Mouse (Mus musculus) splenic B cell, adult 2 months (primary cell): Measurements from ENCODE around the gene Ankub1.
A peak's percentile ranks its signal among the peaks of the same experiment; 100 is the strongest.

Experiments
- DNase-seq: peaks from one replicate; pipeline ENCODE4 v3.0.0-alpha.2; 2011; ENCODE audit warnings: low read depth, low spot score
- H3K27me3 ChIP-seq: 2 replicates; pipeline ENCODE4 v1.6.1; 2012; ENCODE audit warnings: mild to moderate bottlenecking, low read length, moderate library complexity, mixed read lengths; ENCODE audit not compliant: control insufficient read depth, poor library complexity, insufficient read depth, severe bottlenecking
- H3K36me3 ChIP-seq: 2 replicates; pipeline ENCODE4 v1.6.1; 2012; ENCODE audit warnings: mild to moderate bottlenecking, low read length, moderate library complexity, mixed read lengths; ENCODE audit not compliant: control insufficient read depth, poor library complexity, insufficient read depth, severe bottlenecking

The Ankub1 gene

DNA sequence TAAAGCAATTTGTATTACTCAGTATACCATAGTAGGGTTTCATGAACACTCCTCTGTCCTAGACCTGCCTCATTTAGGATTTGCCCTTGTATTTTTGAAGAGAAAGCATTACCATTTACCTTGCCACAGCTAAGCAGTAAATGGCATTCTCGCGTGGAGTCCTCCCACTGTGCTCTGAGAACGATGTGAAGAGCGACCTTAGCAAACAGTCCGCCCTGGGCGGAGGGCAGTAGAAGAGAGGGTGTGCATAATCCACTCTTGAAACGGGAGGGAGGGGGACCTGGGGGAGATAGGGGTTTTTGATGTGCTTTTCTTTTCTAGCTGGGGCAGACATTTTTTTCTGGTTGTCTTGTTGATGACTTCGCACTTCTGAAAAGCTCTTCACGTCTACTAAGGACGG lies 27.9 kb downstream of the Ankub1 start:
- Histone ChIP-seq H3K36me3 (no peaks in the 10 kb centered on the region), H3K27me3 (no peaks in the 10 kb centered on the region; the same call in 1 of the 2 replicates)
- DNase-seq, result no peak

DNA sequence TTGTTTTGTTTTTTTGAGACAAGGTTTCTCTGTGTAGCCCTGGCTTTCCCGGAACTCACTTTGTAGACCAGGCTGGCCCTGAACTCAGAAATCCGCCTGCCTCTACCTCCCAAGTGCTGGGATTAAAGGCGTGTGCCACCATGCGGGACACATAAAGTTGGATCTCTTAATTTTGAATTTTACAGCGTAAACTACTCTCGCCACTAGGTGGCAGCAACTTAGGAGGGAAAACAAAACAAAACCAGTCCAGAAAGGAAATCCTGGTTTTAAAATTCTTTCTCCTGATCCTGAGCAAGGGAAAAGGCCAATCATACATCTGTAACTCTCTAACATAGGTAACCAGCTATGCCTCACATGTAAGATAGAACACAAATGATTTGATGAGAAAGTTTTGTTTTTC lies 28.9 kb downstream of the Ankub1 start:
- H3K36me3 ChIP-seq, result no peaks in the 10 kb centered on the region
- H3K27me3 ChIP-seq, result no peaks in the 10 kb centered on the region
- DNase-seq, result peak; percentile 67

DNA sequence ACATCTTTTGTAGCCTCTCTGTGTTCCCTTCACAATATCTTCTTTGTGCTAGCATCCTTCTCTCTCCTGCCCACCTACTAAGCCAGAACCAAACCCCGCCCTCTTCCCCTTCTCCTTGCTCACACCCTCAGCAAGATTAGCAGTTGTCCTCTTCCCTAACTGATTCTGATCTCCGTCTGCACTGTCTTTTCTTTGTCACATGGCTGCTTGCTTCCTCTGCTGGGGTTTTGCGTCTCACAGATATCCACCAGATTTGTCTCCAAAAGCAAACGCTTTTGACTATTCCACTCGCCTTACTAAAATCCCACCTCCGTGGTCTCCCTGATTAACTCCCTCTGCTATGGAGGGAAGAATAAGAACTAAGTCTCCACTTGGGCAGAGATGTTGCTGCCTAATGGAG lies 34.0 kb downstream of the Ankub1 start:
- no peaks in the 10 kb centered on the region for H3K36me3 ChIP-seq
- no peaks in the 10 kb centered on the region; the same call in 1 of the 2 replicates for H3K27me3 ChIP-seq
- no peak for DNase-seq

DNA sequence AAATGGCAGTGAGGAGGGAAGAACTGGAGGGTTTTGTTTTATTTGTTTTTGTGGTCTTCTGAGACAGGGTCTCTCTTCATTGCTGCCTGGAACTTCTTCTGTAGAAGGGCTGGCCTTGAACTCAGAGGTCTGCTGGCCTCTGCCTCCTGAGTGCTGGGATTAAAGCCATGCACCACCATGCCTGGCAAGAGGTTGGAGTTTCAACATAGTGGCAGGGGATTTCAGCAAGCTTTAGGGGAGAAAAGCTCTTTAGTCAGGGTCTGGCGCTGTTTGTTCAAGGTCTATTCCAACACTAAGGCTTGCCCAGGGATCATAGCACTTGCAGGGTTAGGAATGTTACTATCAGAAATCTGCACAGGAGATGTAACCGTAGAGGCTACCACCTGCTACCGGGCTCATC lies 39.0 kb downstream of the Ankub1 start:
- Histone ChIP-seq H3K27me3 (no peaks in the 10 kb centered on the region; the same call in 1 of the 2 replicates), H3K36me3 (no peaks in the 10 kb centered on the region)
- DNase-seq, result no peak

DNA sequence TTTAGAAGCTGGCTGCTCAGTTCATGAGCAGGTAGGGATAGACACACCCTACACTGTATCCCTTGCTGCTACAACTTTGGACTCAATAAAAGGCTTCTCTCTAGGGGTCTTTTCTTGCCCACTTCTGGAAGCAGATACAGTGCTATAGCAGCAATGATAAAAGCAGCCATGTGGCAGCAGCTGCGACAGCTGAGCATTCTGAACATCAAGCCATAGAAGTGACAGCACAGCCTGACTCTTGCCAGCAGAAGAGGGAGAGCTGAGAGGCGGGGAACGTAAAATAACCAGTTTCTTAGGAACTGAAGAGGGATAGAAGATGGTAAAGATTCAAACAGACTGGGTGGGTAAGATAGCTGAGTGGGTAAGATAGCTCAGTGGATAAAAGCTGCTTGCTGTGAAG lies 40.1 kb downstream of the Ankub1 start:
- H3K27me3 ChIP-seq, result no peaks in the 10 kb centered on the region
- no peaks in the 10 kb centered on the region for H3K36me3 ChIP-seq
- no peak for DNase-seq

DNA sequence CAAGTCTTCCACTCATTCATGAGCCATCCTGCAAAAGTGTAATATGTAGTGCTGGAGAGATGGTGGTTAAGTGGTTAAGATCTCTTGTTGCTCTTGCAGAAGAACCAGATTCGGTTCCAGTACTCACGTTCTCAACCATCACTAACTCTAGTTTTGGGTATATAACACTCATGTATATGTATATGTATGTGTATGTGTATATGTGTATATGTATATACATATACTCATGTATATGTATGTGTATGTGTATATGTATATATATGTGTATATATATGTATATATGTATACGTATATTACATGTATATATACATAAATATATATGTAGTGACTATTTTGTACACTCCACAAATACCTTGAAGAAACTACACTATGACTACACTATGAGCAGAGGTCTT lies 40.7 kb downstream of the Ankub1 start:
- Histone ChIP-seq H3K27me3 (no peaks in the 10 kb centered on the region), H3K36me3 (no peaks in the 10 kb centered on the region)
- DNase-seq, result no peak

DNA sequence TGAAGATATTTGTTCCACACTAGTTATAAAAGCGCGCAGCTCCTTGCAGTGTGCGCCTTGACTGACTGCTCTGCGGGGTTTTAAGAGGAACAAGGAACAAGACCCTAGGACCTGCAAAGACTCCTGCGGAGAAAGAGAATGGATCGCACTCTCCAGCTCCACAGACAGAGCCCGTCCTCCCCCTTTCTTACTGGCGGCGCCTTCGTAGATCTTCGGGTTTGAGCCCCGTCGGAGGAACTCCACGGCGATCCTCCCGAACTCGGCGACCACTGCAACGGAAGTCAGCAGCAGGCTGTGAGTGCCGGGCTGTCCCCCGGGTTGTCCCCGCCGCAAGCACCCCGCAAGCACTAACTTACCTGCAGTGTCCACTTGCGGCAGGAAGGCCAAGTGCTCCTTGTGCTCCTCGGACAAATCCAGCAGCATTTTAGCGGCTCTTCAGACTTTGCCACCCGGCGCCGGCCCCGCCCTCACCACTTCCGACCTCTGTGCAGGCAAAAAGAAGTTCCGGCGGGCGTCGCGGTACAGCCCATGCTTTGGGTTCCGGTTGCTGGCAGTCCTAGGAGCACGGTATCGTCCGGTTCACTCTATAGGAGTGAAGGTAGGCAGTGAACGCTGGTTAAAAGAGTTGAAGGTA lies 41.3 kb downstream of the Ankub1 start, which contains the start of gene Commd2:
TSS of gene Commd2 (minus strand) at position 485 of the 634 bp plus-strand sequence.
- peak; percentile 87 for DNase-seq
- Histone ChIP-seq H3K36me3 (0 out of 2 replicates have a peak, but pooled peaks cover under 1% of the 10 kb centered on the region), H3K27me3 (no peaks in the 10 kb centered on the region)

DNA sequence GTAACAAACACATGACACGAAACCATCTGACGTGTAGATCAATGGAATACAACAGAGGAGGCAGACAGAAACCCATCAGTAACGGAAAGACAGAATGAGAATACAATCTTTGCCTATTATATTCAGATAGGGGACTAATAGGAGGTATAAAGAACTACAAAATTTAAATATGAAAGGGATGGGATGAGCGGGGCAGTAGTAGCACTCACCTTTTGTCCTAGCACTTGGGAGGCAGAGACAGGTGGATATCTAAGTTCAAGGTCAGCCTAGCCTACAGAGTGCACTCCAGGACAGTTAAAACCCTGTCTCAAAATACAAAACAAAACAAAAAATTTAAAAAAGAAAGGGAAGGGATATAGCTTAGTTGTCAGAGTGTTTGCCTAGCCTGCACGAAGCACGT lies 49.4 kb downstream of the Ankub1 start:
- H3K36me3 ChIP-seq, result 0 out of 2 replicates have a peak, but pooled peaks cover 2% of the 10 kb centered on the region
- H3K27me3 ChIP-seq, result no peaks in the 10 kb centered on the region

DNA sequence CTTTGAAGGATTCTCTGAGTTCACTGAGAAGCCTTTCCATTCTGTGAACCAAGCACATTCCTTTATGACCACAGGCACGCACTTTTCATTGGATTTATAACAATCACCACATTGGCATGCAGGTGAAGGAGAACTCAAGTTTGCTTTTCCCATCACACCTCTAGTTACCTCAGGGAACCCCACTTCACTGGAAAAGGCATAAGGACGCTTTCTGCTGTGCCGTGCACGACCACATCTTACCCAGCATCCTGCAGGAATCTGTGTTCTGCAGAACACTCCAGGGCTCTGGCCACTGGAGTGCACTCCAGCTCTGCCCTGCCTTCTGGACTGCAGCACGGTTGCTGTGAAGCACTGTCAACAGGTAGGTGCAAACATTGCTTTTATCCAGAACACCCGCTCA lies 55.0 kb downstream of the Ankub1 start:
- Histone ChIP-seq H3K36me3 (no peaks in the 10 kb centered on the region), H3K27me3 (no peaks in the 10 kb centered on the region)
- DNase-seq, result no peak

More for the DNA sequence above, 49.4 kb downstream of the Ankub1 start:
- DNase-seq, result no peak

DNA sequence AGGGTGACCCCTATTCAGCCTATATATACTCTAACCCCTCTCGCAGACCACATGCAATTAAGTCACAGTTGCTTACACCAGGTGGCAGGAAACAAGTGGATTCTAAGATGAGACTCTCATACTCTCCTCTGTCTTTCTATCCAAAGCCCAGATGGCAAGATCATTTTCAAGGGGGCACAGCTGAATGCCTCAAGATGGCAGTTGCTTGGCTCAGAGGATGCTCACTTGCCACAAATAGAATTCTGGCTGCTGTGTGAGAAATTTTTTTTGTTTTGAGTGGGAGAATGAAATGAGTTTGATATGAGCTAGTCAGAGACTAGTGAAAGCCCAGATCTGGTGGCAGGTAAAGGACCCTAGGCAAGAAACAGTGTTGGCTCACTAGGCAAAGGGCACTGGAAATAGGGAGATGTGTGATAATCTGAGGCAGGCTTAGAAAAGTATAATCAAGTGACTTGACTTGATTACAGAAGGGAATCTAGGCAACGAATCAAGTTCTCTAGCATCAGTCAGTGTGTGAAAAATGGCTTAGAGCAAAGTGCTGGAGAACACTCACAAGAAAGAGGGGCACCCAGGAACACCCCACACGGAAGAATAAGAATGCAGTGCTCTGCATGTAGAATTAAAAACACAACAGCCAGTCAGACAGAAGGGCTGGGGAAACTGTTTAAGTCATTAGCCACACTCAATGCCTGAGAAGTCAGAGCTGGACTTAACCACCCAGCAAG lies 57.7 kb downstream of the Ankub1 start:
- H3K27me3 ChIP-seq, result no peaks in the 10 kb centered on the region
- no peaks in the 10 kb centered on the region for H3K36me3 ChIP-seq
- no peak for DNase-seq

DNA sequence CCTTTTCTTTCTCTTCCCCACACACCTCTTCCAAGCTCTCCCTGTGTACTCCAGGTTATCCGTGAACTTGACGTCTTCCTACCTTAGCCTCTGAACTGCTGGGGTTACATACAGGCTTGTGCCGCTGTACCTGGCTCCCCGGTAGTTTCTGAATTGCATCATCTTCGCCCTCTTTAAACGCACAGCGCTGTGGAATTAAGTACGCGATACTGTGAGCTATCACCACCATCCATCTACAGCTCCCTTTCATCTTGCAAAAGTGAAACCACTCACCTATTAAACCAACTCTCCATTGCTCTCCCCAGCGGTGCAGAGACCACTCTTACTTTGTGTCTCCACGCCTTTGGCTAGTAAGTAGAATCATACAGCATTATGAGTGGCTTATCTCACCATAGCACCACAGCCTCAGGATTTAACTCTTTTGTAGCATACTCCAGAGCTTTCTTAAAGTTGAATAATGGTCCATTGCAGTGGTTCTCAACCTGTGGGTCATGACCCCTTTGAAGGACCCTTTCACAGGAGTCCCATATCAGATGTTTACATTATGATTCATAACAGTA lies 65.6 kb downstream of the Ankub1 start:
- no peaks in the 10 kb centered on the region for H3K36me3 ChIP-seq
- DNase-seq, result no peak
- no peaks in the 10 kb centered on the region for H3K27me3 ChIP-seq

DNA sequence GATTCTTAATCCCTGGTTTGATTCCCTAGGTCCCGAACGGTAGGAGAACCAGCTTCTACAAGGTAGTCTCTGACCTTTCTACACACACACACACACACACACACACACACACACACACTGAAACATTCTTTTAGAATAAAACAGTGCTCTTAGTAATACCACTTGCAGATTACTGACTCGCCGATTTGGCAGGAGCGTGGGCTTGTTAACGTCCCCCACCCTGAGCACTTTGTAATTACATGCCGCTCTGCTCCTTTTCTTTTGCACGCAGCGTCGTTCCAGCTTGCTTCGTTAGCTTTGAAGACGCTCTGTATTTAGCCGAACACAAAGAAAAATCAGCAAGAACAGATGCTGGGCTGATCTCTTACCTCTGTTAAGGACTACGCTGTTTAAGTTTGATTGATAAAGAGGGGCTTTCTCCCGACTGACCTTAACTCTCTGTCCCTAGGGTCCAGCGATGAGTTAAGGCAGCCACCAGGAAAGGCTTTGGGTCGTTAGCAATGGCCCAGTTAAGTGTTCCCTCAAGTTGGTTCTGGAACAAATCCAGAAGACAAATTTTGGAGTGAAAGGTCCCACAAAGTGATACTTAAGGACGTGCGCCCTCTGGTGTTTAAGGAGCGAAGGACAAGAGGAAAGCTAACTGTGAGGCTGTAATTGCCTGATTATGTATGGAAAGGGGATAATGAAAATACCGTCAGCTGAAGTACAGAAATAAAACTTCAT lies 67.2 kb downstream of the Ankub1 start:
- Histone ChIP-seq H3K27me3 (no peaks in the 10 kb centered on the region), H3K36me3 (no peaks in the 10 kb centered on the region)
- DNase-seq, result peak; percentile 65

DNA sequence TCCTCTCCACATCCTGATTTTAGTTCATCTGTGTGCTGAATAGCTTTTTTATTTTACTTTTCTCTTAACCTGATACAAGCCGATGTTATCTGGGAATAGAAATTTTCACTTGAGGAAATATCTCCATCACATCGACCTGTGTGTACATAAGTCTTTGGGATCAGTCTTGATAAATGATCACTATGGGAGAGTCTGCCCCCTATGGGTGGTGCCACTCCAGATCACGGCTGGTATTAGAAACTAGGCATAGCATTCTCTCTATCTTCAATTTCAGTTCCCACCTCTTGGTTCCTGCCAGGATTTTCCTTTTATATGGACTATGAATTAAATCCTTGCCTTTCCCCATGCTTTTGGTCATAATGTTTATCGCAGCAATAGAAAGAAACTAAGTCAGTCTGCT lies 72.9 kb downstream of the Ankub1 start:
- H3K27me3 ChIP-seq, result no peaks in the 10 kb centered on the region
- no peak for DNase-seq
- no peaks in the 10 kb centered on the region for H3K36me3 ChIP-seq

DNA sequence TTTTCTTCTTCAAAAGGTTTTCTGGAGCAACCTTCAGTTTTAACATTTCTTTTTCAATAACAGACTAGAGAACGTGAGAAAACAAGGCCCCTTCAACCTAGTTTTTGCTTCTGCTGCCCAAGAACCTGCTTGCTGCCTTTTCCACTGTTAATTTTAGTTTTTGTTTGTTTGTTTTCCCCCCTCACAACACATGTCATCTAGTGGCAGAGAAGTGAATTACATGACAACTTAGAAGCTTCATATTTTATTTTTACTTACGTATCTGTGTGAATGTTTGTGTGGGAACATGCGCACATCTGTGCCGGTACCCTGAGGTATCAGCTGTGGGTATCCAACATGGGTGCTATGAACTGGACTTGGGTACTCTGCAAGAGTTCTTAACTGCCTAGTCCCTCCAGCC lies 76.9 kb downstream of the Ankub1 start:
- no peak for DNase-seq
- Histone ChIP-seq H3K27me3 (no peaks in the 10 kb centered on the region), H3K36me3 (no peaks in the 10 kb centered on the region)
